15 mouse cellular contexts compared by ENCODE assay signal in the genomic region with DNA sequence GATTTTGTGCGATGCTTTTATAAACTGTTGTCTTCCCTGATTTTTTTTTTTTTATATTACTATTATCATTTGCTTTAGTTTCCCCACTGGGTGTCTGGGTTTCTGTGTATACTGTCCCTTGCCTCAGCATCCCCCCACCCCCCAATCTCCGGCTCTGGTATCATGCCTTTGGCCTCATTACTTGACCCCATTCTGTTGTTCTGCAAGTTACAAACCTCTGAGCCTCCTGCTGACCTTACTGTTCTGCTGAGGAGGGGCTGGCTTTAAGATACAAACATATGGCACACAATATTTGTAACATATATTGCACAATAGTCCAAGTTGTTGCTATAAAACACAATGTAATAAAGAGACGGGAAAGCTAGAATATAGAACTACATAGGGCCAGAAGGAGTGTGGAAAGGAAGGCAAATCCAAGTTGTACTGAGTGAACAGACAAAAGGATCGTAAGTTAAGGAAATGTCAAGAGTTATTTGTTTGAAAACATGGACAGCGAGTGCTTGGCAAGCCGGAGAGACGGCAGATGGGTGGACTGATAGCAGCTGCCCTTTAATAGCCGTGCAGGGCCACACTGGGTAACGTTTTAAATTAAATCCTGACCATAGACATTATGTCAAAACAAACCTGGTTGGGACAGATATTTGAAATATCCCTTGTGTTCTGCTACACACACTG. TPM values are rescaled to one million over a fixed set of nuclear protein-coding genes. Genes with fewer than 3 reads are reported as not detected.
DNase-seq lines count a peak whose midpoint lies in the region; ATAC-seq and TF ChIP-seq lines count a peak whose summit lies in the region.
"Had no signal": no experiment of that assay in that cellular context is flagged by ENCODE, and none has a peak within 500 bp of the region (broad histone marks: within the 10 kb centered on the region; RNA-seq: fewer than 3 reads in every experiment).

No protein-coding gene starts in this region.

- no peaks in the 10 kb centered on the region for H3K36me3 ChIP-seq in hindbrain, postnatal 0 days (ENCODE audit: insufficient read depth, low read length)
- H3K36me3 ChIP-seq in hindbrain, embryonic 11.5 days (ENCODE audit: control insufficient read depth, insufficient read depth, low read length) = no peaks in the 10 kb centered on the region
- no peaks in the 10 kb centered on the region for H3K36me3 ChIP-seq in midbrain, embryonic 12.5 days
- H3K36me3 ChIP-seq in midbrain, embryonic 10.5 days = no peaks in the 10 kb centered on the region
- H3K36me3 ChIP-seq: forebrain, embryonic 10.5 days; midbrain, embryonic 15.5 days had no signal

- H3K9ac ChIP-seq in hindbrain, postnatal 0 days (replicated peaks; ENCODE audit: low read length) = no peak overlapping the region
- H3K9ac ChIP-seq in hindbrain, embryonic 11.5 days (ENCODE audit: low read depth, low read length) = no peak overlapping the region
- no peak overlapping the region for H3K9ac ChIP-seq in midbrain, embryonic 12.5 days (replicated peaks)
- H3K9ac ChIP-seq: liver, postnatal 0 days; midbrain, embryonic 15.5 days had no signal

- no peak overlapping the region; the same call in 1 of the 2 replicates for H3K27ac ChIP-seq in hindbrain, postnatal 0 days
- H3K27ac ChIP-seq in hindbrain, embryonic 11.5 days (ENCODE audit: low read depth, low read length) = no peak overlapping the region
- H3K27ac ChIP-seq in midbrain, embryonic 12.5 days (replicated peaks) = 0 out of 2 replicates have a peak overlapping the region, but pooled peaks have one; percentile 1
- no peak overlapping the region for H3K27ac ChIP-seq in midbrain, embryonic 10.5 days (replicated peaks)
- H3K27ac ChIP-seq: forebrain, embryonic 10.5 days; left cerebral cortex, adult 2 months; midbrain, embryonic 15.5 days had no signal

- no peaks in the 10 kb centered on the region for H3K9me3 ChIP-seq in hindbrain, postnatal 0 days (ENCODE audit: low read length)
- no peaks in the 10 kb centered on the region for H3K9me3 ChIP-seq in hindbrain, embryonic 11.5 days (ENCODE audit: control insufficient read depth, low read length)
- H3K9me3 ChIP-seq in midbrain, embryonic 12.5 days = no peaks in the 10 kb centered on the region
- no peaks in the 10 kb centered on the region for H3K9me3 ChIP-seq in midbrain, embryonic 10.5 days (replicated peaks)
- H3K9me3 ChIP-seq: forebrain, embryonic 10.5 days; midbrain, embryonic 15.5 days had no signal

- no peak overlapping the region for H3K4me2 ChIP-seq in hindbrain, postnatal 0 days (ENCODE audit: low read depth, low read length)
- H3K4me2 ChIP-seq in hindbrain, embryonic 11.5 days (replicated peaks; ENCODE audit: low read depth, low read length) = no peak overlapping the region
- no peak overlapping the region for H3K4me2 ChIP-seq in midbrain, embryonic 12.5 days (replicated peaks)
- H3K4me2 ChIP-seq: midbrain, embryonic 15.5 days had no signal

- peak; percentile 33 for DNase-seq in hindbrain, postnatal 0 days (ENCODE audit: low spot score)
- DNase-seq in hindbrain, embryonic 11.5 days (ENCODE audit: low spot score) = no peak
- DNase-seq in midbrain, embryonic 10.5 days (ENCODE audit: low spot score) = no peak
- DNase-seq in cerebellum, adult 18-20 months = peak; percentile 73 to 79
- peak; percentile 56 for DNase-seq in lung, postnatal 36 days
- no peak for DNase-seq in layer of hippocampus, adult 9-10 months (ENCODE audit: low spot score)
- DNase-seq in left cerebral cortex, adult 18-20 months (ENCODE audit: low spot score in 2 of 2) = no peak
- DNase-seq: adrenal gland, postnatal 10 days; heart, postnatal 10 days; liver, postnatal 0 days had no signal

- H3K27me3 ChIP-seq in hindbrain, postnatal 0 days (ENCODE audit: insufficient read depth, low read length) = no peaks in the 10 kb centered on the region
- no peaks in the 10 kb centered on the region for H3K27me3 ChIP-seq in hindbrain, embryonic 11.5 days (ENCODE audit: control insufficient read depth, insufficient read depth, low read length)
- no peaks in the 10 kb centered on the region for H3K27me3 ChIP-seq in midbrain, embryonic 12.5 days
- H3K27me3 ChIP-seq in midbrain, embryonic 10.5 days (ENCODE audit: low read depth, poor library complexity, severe bottlenecking) = no peaks in the 10 kb centered on the region
- H3K27me3 ChIP-seq: midbrain, embryonic 15.5 days had no signal

- H3K4me3 ChIP-seq in hindbrain, postnatal 0 days (ENCODE audit: low read length) = no peak overlapping the region
- H3K4me3 ChIP-seq in hindbrain, embryonic 11.5 days (ENCODE audit: low read depth, low read length) = no peak overlapping the region
- H3K4me3 ChIP-seq in midbrain, embryonic 12.5 days = no peak overlapping the region
- H3K4me3 ChIP-seq in midbrain, embryonic 10.5 days = no peak overlapping the region
- H3K4me3 ChIP-seq: forebrain, embryonic 10.5 days; left cerebral cortex, adult 2 months; midbrain, embryonic 15.5 days had no signal

- no peak for TF ChIP-seq CTCF in hindbrain, postnatal 0 days (IDR thresholded peaks at IDR 0.05; ENCODE audit: low read depth)

- no peak for ATAC-seq in hindbrain, postnatal 0 days
- ATAC-seq in hindbrain, embryonic 11.5 days (ENCODE audit: low FRiP score) = no peak
- ATAC-seq in midbrain, embryonic 12.5 days (ENCODE audit: low FRiP score, low read depth) = no peak
- ATAC-seq: inflammation-experienced regulatory T-cells, adult 6 months; liver, postnatal 0 days; midbrain, embryonic 15.5 days had no signal

- 36% methylated on average over 9 of the region's 9 CpGs for WGBS in hindbrain, postnatal 0 days
- WGBS in hindbrain, embryonic 11.5 days = 58% methylated on average over 9 of the region's 9 CpGs
- WGBS in midbrain, embryonic 12.5 days = 70% methylated on average over 9 of the region's 9 CpGs
- WGBS in midbrain, embryonic 10.5 days = 78% methylated on average over 9 of the region's 9 CpGs

- H3K4me1 ChIP-seq in hindbrain, postnatal 0 days (ENCODE audit: insufficient read depth, low read length) = peaks cover 17% of the 10 kb centered on the region; the same call in 1 of the 2 replicates
- H3K4me1 ChIP-seq in hindbrain, embryonic 11.5 days (replicated peaks; ENCODE audit: control insufficient read depth, insufficient read depth, low read length) = no peaks in the 10 kb centered on the region
- peaks cover 14% of the 10 kb centered on the region for H3K4me1 ChIP-seq in midbrain, embryonic 12.5 days
- peaks cover 27% of the 10 kb centered on the region for H3K4me1 ChIP-seq in midbrain, embryonic 10.5 days

RNA-seq across cellular contexts. Expression of a gene that starts 49.2 kb away (rescaled TPM):
- total RNA-seq in hindbrain, postnatal 0 days (2014; rRNA removed) = 16.6 and 17.5 TPM in 2 replicates
- polyA plus RNA-seq in hindbrain, postnatal 0 days (2015; fragmentation: Nextera tagmentation; extraction: Ambion mirVana) = 23.6 and 25.3 TPM in 2 replicates
- 24.1 and 24.2 TPM in 2 replicates for polyA plus RNA-seq in hindbrain, embryonic 11.5 days (2014; fragmentation: Nextera tagmentation; extraction: Ambion mirVana)
- polyA plus RNA-seq in midbrain, embryonic 12.5 days (2016; fragmentation: Nextera tagmentation; extraction: Ambion mirVana) = 22.5 and 24.8 TPM in 2 replicates
- polyA plus RNA-seq in midbrain, embryonic 10.5 days (2016; fragmentation: Nextera tagmentation; extraction: Ambion mirVana) = 17.3 and 19.2 TPM in 2 replicates
- total RNA-seq in left cerebral cortex, adult 18-20 months (2021) = 10 to 100 TPM; 60.0 to 61.8 TPM

Comparison
In these comparisons a context has a peak if more than half of its experiments do, and no peak if none do; other contexts are left out.
1. DNase-seq: peak in hindbrain, postnatal 0 days (single experiment), cerebellum, adult 18-20 months (2 of 2) and lung, postnatal 36 days (single experiment); none in hindbrain, embryonic 11.5 days (single experiment), midbrain, embryonic 10.5 days (single experiment), layer of hippocampus, adult 9-10 months (single experiment) and left cerebral cortex, adult 18-20 months (0 of 2).